Mouse (Mus musculus) limb, embryonic 14.5 days (tissue): ENCODE results near the gene Rhoh. TPM values are rescaled to one million over a fixed set of nuclear protein-coding genes. Genes with fewer than 3 reads are reported as not detected.

Source experiments
- ATAC-seq: fragments of 200-750 bp; cut with Nextera tagmentation; 2 replicates; pipeline ENCODE4 v1.8.0; 2017; ENCODE audit warnings: low read depth, moderate number of reproducible peaks, moderate TSS enrichment; ENCODE audit not compliant: low FRiP score
- DNase-seq: peaks from one replicate; pipeline ENCODE4 v3.0.0-alpha.2; 2015; ENCODE audit warnings: low spot score
- H3K27ac ChIP-seq: fragments of 300-500 bp; sonication (generic); replicated peaks from 2 replicates; pipeline ENCODE4 v1.5.1; 2014; ENCODE audit warnings: low read depth, mild to moderate bottlenecking, low read length, moderate library complexity, mixed read lengths
- H3K27me3 ChIP-seq: fragments of 300-500 bp; sonication (generic); 2 replicates; pipeline ENCODE4 v1.6.1; 2014; ENCODE audit warnings: low read length, mixed read lengths; ENCODE audit not compliant: control insufficient read depth, insufficient read depth
- H3K36me3 ChIP-seq: fragments of 300-500 bp; sonication (generic); 2 replicates; pipeline ENCODE4 v1.6.1; 2014; ENCODE audit warnings: mild to moderate bottlenecking, low read length, moderate library complexity, mixed read lengths; ENCODE audit not compliant: control insufficient read depth, insufficient read depth
- H3K4me1 ChIP-seq: fragments of 300-500 bp; sonication (generic); 2 replicates; pipeline ENCODE4 v1.6.1; 2014; ENCODE audit warnings: antibody characterized with exemption, low read length, mixed read lengths; ENCODE audit not compliant: control insufficient read depth, insufficient read depth
- H3K4me2 ChIP-seq: fragments of 300-500 bp; sonication (generic); replicated peaks from 2 replicates; pipeline ENCODE4 v1.6.1; 2014; ENCODE audit warnings: low read depth, mild to moderate bottlenecking, low read length, moderate library complexity; ENCODE audit not compliant: severe bottlenecking
- H3K4me3 ChIP-seq: fragments of 300-500 bp; sonication (generic); replicated peaks from 2 replicates; pipeline ENCODE4 v1.5.1; 2014; ENCODE audit warnings: low read length
- H3K9ac ChIP-seq: fragments of 300-500 bp; sonication (generic); 2 replicates; pipeline ENCODE4 v1.6.1; 2014; ENCODE audit warnings: mild to moderate bottlenecking, low read depth, low read length, moderate library complexity; ENCODE audit not compliant: severe bottlenecking
- H3K9me3 ChIP-seq: fragments of 300-500 bp; sonication (generic); 2 replicates; pipeline ENCODE4 v1.6.1; 2016; ENCODE audit warnings: low read length; ENCODE audit not compliant: control insufficient read depth
- POLR2A ChIP-seq: fragments of 200-500 bp; IDR thresholded peaks from 2 replicates; pipeline ENCODE4 v1.8.0; 2012; ENCODE audit warnings: inconsistent platforms, mild to moderate bottlenecking, moderate library complexity, borderline replicate concordance; ENCODE audit not compliant: insufficient read depth, insufficient read length; ENCODE audit errors: extremely low read depth
- WGBS: fragments of 180-500 bp; shearing (Covaris S2); extraction: QIAGEN DNeasy Blood & Tissue Kit; methylation state at CpG from one replicate; pipeline ENCODE4 v1.1.7; 2014; 5-methylcytosine and 5-hydroxymethylcytosine counted together
- polyA plus RNA-seq, 2 experiments: library from polyadenylated mRNA; depleted of rRNA in 1 of 2; stranded (reverse) in 1 of 2; unstranded in 1 of 2; fragments of >200 nt; fragmentation: Nextera tagmentation in 1 of 2; extraction: Ambion mirVana in 1 of 2; gene quantifications; 2 replicates each; pipeline versions ENCODE4 v1.2.1 to v1.2.3; 2012 to 2014

The Rhoh gene
- polyA plus RNA-seq (2012; rRNA removed) (1.4 and 2.0 TPM in 2 replicates), polyA plus RNA-seq (2014; fragmentation: Nextera tagmentation; extraction: Ambion mirVana) (1.7 and 2.0 TPM in 2 replicates)

GRCm38 (mm10) chr5:65861154-65861944 lies at the start of gene Rhoh:
Gene Rhoh, plus strand, starts transcription at chr5:65861213.
- no peak within 1 kb of the TSS for H3K27ac ChIP-seq
- H3K4me3 ChIP-seq, result no peak within 1 kb of the TSS
- H3K36me3 ChIP-seq, result no peaks in the 10 kb centered on the region
- ATAC-seq, result no peak
- 85% methylated on average over 10 of the region's 10 CpGs for WGBS
- H3K4me2 ChIP-seq, result no peak within 1 kb of the TSS
- no peak within 1 kb of the TSS for H3K9ac ChIP-seq
- no peak for DNase-seq
- no peak for TF ChIP-seq POLR2A
- H3K9me3 ChIP-seq, result no peaks in the 10 kb centered on the region
- H3K4me1 ChIP-seq, result no peaks in the 10 kb centered on the region
- H3K27me3 ChIP-seq, result no peaks in the 10 kb centered on the region

- TF ChIP-seq POLR2A, result no peak
- Histone ChIP-seq H3K9me3 (no peaks in the 10 kb centered on the region), H3K4me2 (no peak overlapping the region), H3K36me3 (peaks cover 80% of the 10 kb centered on the region), H3K9ac (no peak overlapping the region), H3K4me3 (no peak overlapping the region), H3K27me3 (no peaks in the 10 kb centered on the region), H3K27ac (no peak overlapping the region), H3K4me1 (no peaks in the 10 kb centered on the region)
- DNase-seq (peak; percentile 23), ATAC-seq (no peak)
- 68% methylated on average over 5 of the region's 5 CpGs for WGBS
Measured at GRCm38 (mm10) chr5:65823601-65824133, 37.3 kb upstream of the Rhoh start.

- H3K9me3 ChIP-seq, result no peaks in the 10 kb centered on the region
- no peak overlapping the region for H3K4me2 ChIP-seq
- H3K9ac ChIP-seq, result no peak overlapping the region
- no peak overlapping the region for H3K27ac ChIP-seq
- no peaks in the 10 kb centered on the region for H3K4me1 ChIP-seq
- ATAC-seq (no peak), DNase-seq (no peak)
- 92% methylated on average over 4 of the region's 4 CpGs for WGBS
- TF ChIP-seq POLR2A, result no peak
- no peaks in the 10 kb centered on the region for H3K27me3 ChIP-seq
- H3K4me3 ChIP-seq, result no peak overlapping the region
- peaks cover 63% of the 10 kb centered on the region for H3K36me3 ChIP-seq
Measured at GRCm38 (mm10) chr5:65826476-65826875, 34.5 kb upstream of the Rhoh start.

GRCm38 (mm10) chr5:65827102-65827501 lies 33.9 kb upstream of the Rhoh start:
- 86% methylated on average over 8 of the region's 8 CpGs for WGBS
- no peaks in the 10 kb centered on the region for H3K9me3 ChIP-seq
- H3K36me3 ChIP-seq, result peaks cover 58% of the 10 kb centered on the region

GRCm38 (mm10) chr5:65828261-65828660 lies 32.8 kb upstream of the Rhoh start:
- Histone ChIP-seq H3K9ac (no peak overlapping the region), H3K36me3 (peaks cover 49% of the 10 kb centered on the region), H3K27me3 (no peaks in the 10 kb centered on the region), H3K4me2 (no peak overlapping the region), H3K4me1 (no peaks in the 10 kb centered on the region), H3K4me3 (no peak overlapping the region), H3K9me3 (no peaks in the 10 kb centered on the region), H3K27ac (no peak overlapping the region)
- ATAC-seq (no peak), DNase-seq (no peak)
- no peak for TF ChIP-seq POLR2A
- 82% methylated on average over 5 of the region's 5 CpGs for WGBS

More at GRCm38 (mm10) chr5:65827102-65827501, 33.9 kb upstream of the Rhoh start:
- no peak for TF ChIP-seq POLR2A
- DNase-seq, result no peak
- no peak overlapping the region for H3K9ac ChIP-seq
- ATAC-seq, result no peak
- no peak overlapping the region for H3K4me3 ChIP-seq
- H3K27me3 ChIP-seq, result no peaks in the 10 kb centered on the region
- no peaks in the 10 kb centered on the region for H3K4me1 ChIP-seq
- peak overlapping the region; percentile 19; the same call in 1 of the 2 replicates for H3K27ac ChIP-seq
- no peak overlapping the region for H3K4me2 ChIP-seq
